Mouse (Mus musculus): ENCODE results near the gene Tceal6.
"Not testable (repeated sequence)": the region's sequence is repeated elsewhere in the genome, so short reads cannot be mapped to it uniquely, and the experiment has no call there.

The Tceal6 gene

DNA sequence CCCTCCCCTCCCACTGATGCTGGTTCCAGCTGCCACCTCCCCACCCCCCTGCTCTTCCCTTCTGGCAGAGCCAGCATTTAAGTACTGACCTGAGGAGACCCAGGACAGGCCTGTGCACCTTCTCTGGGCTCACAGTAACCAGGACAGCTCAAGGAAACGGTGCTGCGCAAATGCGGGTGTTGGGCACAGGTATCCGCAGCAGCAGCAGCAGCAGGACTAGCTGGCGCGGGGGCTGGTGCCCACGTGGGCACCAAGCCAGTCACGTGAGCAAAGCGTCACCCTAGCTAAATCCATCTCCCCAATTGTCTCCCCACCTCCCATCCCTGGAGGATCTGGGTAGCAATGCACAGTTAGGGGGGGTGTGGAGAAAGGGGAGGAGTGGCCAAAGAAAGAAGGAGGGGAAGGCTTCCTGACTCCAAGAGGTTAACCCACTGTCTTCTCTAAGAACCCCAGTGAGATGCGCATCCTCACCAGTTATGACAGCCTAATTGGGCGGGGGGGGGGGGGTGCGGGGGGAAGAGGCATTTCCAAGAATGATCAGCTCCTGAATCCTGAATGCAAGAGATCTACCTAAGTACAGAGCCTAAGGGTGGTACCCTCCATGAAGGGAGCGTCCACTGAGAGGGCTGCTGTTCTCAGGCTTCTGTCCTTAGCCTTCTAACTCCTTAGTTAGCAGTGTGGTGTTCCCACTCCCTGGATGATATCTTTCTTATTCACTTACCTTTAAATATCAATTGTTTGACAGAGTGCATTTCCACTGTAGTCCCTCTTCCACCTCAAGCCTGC is at the start of gene Tceal6:
Gene Tceal6, minus strand, starts transcription at position 252 of the 786 bp plus-strand sequence.
- DNase-seq, result peak; percentile 47

DNA sequence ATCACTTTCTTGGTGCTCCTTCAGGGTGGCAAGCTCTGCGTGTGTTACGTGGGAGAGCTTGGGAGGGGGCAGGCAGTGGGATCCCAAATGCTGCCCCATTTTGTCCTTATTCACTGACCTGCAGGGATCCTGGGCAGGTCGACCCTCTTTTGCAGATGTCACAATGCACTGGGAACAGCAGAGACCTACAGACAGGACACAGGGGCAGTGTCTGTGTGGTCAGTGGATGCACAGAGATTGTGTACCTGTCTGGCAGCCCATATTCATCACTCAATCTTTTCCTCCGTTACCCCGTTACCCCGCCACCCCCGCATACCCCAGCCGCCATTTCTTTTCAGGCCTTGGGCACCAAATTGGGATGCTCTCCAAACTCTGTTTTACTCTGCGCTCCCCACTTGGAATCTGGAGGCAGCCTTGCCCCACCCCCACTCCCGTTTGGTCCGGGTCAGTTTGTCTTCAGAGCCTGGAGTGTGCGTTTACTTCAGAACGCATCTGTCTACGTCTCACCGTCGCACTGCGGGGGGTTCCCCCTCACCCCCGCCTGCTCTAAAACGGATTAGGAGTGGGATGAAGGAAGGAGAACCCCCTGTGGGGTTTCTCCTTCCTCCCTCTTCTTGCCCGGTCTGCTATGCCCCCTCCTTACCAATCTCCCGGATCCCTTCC is 583 bp downstream of the Tceal6 start:
- DNase-seq, result peak; percentile 14

DNA sequence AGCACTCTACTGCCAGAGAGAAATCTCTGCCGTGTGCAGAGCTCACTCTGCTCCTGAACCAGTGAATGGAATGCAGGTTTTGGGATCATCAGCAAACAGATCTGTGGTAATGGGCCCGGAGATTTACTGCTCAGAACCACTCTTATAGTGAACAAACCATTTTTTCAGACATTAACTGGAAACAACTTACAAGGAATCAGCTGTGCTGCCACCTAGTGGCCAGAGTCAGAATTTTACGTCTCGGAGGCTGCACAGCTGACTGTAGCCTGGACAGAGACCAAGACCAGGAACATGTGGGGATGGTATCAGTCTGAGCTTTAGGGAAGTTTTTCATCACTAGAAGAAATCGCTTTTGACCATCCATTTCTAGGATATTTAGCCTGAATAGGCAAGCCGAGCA is 20.6 kb downstream of the Tceal6 start:
- not testable (repeated sequence) for DNase-seq

DNA sequence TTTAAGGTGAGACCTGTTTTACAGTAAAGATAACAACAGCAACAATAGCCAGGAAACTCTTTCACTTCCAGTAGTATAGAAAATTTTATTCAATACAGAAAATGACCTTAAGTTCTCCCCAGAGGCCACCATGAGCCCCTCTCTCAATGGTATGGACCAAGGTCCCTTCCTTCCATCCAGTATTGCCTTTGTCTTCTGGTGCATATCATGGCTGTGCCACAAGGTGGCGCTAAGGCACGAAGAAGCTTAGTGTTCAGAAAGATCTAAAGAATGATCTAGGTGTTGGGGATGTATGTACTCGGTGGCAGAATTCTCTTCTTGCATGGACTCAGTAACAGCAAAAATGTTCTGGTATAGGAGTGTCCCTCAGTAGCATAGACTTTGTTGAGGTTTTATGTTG is 21.8 kb downstream of the Tceal6 start:
- not testable (repeated sequence) for DNase-seq

DNA sequence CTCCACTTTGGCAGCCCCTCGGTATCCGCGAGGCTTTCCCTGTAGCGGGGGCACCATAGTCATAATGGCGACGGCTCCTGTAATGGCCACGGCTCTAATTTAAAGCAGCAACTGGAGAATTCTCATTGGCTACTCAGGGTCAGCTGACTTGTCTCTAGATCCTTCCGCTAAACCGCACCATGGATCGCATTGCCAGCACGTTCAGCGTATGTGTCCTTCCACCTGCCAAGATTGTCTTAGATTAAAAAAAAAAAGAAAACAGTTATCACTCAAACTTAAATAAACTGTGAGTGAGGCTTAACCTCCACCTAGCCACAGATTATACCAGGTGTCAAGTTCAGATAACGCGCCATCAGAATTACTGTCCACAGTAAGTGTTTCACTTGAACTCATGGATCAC is 33.0 kb downstream of the Tceal6 start, which contains the start of gene Gm15023:
Gene Gm15023, minus strand, starts transcription at position 101 of the 400 bp plus-strand sequence.
- DNase-seq, result not testable (repeated sequence)
